Mouse (Mus musculus) heart, embryonic 11.5 days (tissue): ENCODE results near the gene H2-T22. TPM values are rescaled to one million over a fixed set of nuclear protein-coding genes. Genes with fewer than 3 reads are reported as not detected.
"Not testable (repeated sequence)": the region's sequence is repeated elsewhere in the genome, so short reads cannot be mapped to it uniquely, and the experiment has no call there.

Source experiments
- ATAC-seq: fragments of 200-750 bp; cut with Nextera tagmentation; replicated peaks from 2 replicates; pipeline ENCODE4 v1.8.0; 2017; ENCODE audit warnings: moderate library complexity; ENCODE audit not compliant: insufficient number of reproducible peaks, low FRiP score, low TSS enrichment
- H3K27ac ChIP-seq: fragments of 300-500 bp; sonication (generic); 2 replicates; pipeline ENCODE4 v1.5.1; 2014; ENCODE audit warnings: mild to moderate bottlenecking, low read depth, low read length
- H3K27me3 ChIP-seq: fragments of 300-500 bp; sonication (generic); 2 replicates; pipeline ENCODE4 v1.6.1; 2014; ENCODE audit warnings: mild to moderate bottlenecking, low read length, mixed read lengths; ENCODE audit not compliant: control insufficient read depth, insufficient read depth
- H3K36me3 ChIP-seq: fragments of 300-500 bp; sonication (generic); 2 replicates; pipeline ENCODE4 v1.6.1; 2014; ENCODE audit warnings: mild to moderate bottlenecking, low read length, moderate library complexity, mixed read lengths; ENCODE audit not compliant: control insufficient read depth, insufficient read depth
- H3K4me1 ChIP-seq: fragments of 300-500 bp; sonication (generic); 2 replicates; pipeline ENCODE4 v1.6.1; 2014; ENCODE audit warnings: low read length; ENCODE audit not compliant: control insufficient read depth, insufficient read depth
- H3K4me2 ChIP-seq: fragments of 300-500 bp; sonication (generic); 2 replicates; pipeline ENCODE4 v1.6.1; 2014; ENCODE audit warnings: mild to moderate bottlenecking, moderate library complexity
- H3K4me3 ChIP-seq: fragments of 300-500 bp; sonication (generic); 2 replicates; pipeline ENCODE4 v1.5.1; 2014; ENCODE audit warnings: low read depth, low read length
- H3K9ac ChIP-seq: fragments of 300-500 bp; sonication (generic); 2 replicates; pipeline ENCODE4 v1.6.1; 2014; ENCODE audit warnings: mild to moderate bottlenecking, low read depth, low read length, moderate library complexity
- H3K9me3 ChIP-seq: fragments of 300-500 bp; sonication (generic); replicated peaks from 2 replicates; pipeline ENCODE4 v1.6.1; 2016; ENCODE audit warnings: low read length; ENCODE audit not compliant: control insufficient read depth
- WGBS: fragments of 180-500 bp; shearing (Covaris S2); extraction: QIAGEN DNeasy Blood & Tissue Kit; methylation state at CpG from one replicate; pipeline ENCODE4 v1.1.7; 2014; ENCODE audit not compliant: insufficient replicate concordance; 5-methylcytosine and 5-hydroxymethylcytosine counted together
- polyA plus RNA-seq: library from polyadenylated mRNA; unstranded; fragments of >200 nt; fragmentation: Nextera tagmentation; extraction: Ambion mirVana; gene quantifications from 2 replicates; pipeline ENCODE4 v1.2.1, GENCODE M21; 2014

Gene H2-T22
- polyA plus RNA-seq, 1 experiment from 2014 or later = 7.3 TPM

- not testable (repeated sequence) for H3K9me3 ChIP-seq, H3K27me3 ChIP-seq, H3K4me1 ChIP-seq, ATAC-seq, H3K27ac ChIP-seq, H3K9ac ChIP-seq, H3K36me3 ChIP-seq, H3K4me3 ChIP-seq, H3K4me2 ChIP-seq
- 53% methylated on average over 1 of the region's 1 CpGs for WGBS
These were observed 15.8 kb upstream of the H2-T22 start, which contains the start of gene Gm11127 for GRCm38 (mm10) chr17:36058362-36058761. TSS of gene Gm11127 (minus strand) at chr17:36058371.

- WGBS = 84% methylated on average over 23 of the region's 25 CpGs
- not testable (repeated sequence) for H3K9ac ChIP-seq, H3K27me3 ChIP-seq, H3K4me2 ChIP-seq, ATAC-seq, H3K9me3 ChIP-seq, H3K27ac ChIP-seq, H3K4me1 ChIP-seq, H3K4me3 ChIP-seq, H3K36me3 ChIP-seq
These were observed 15.4 kb upstream of the H2-T22 start for GRCm38 (mm10) chr17:36057927-36058326.

DNA sequence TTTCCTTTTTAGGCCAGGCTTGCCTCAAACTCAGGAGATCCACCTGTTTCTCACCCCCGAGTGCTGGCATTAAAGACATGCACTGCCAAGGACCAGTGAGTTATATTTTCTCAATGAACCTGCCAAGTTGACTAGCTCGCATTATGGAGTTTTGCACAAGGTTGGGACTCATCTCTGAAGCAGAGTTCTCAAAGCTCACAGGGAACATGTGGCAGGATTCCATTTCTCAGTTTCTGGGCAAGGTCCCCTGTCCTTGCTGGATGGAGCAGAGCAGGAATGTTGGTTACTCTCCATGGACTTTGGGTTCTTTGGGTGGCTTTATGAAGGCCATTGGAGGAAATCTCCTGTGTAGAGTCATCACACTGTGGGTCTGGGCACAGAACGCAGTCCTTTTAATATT, 739 bp upstream of the H2-T22 start:
- Histone ChIP-seq H3K4me1 (no peaks in the 10 kb centered on the region), H3K27me3 (no peaks in the 10 kb centered on the region), H3K4me2 (peak overlapping the region; percentile 73), H3K4me3 (peak overlapping the region; percentile 45), H3K36me3 (no peaks in the 10 kb centered on the region), H3K27ac (no peak overlapping the region), H3K9me3 (no peaks in the 10 kb centered on the region), H3K9ac (peak overlapping the region; percentile 46; the same call in 1 of the 2 replicates)
- ATAC-seq = no peak
- WGBS = 80% methylated on average over 3 of the region's 3 CpGs

- peak overlapping the region; percentile 73 for H3K4me2 ChIP-seq
- H3K9ac ChIP-seq = peak overlapping the region; percentile 28; the same call in 1 of the 2 replicates
- H3K27ac ChIP-seq, H3K27me3 ChIP-seq, H3K36me3 ChIP-seq, H3K9me3 ChIP-seq, H3K4me1 ChIP-seq: not testable (repeated sequence)
- 1% methylated on average over 16 of the region's 19 CpGs for WGBS
- peak overlapping the region; percentile 45 for H3K4me3 ChIP-seq
- peak; percentile 52; the same call in 1 of the 2 replicates for ATAC-seq
These were observed 492 bp downstream of the H2-T22 start for GRCm38 (mm10) chr17:36042055-36042454.

- not testable (repeated sequence) for H3K27me3 ChIP-seq, H3K4me3 ChIP-seq, H3K9me3 ChIP-seq, H3K4me1 ChIP-seq, H3K4me2 ChIP-seq, H3K27ac ChIP-seq, H3K9ac ChIP-seq, H3K36me3 ChIP-seq, ATAC-seq
- WGBS = 59% methylated on average over 2 of the region's 2 CpGs
These were observed 1.9 kb downstream of the H2-T22 start for GRCm38 (mm10) chr17:36040604-36041003.

DNA sequence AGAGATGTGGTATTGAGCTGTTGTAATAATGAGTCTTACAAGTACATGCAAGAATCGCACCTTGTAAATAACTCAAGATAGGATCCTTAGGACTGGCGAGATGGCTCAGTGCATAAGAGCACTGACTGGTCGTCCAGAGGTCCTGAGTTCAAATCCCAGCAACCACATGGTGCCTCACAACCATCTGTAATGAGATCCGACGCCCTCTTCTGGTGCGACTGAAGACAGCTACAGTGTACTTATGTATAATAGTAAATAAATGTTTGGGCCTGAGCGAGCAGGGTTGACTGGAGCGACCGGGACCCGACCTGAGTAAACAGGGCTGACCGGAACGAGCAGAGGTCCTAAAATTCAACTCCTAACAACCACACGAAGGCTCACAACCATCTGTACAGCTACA, 6.4 kb downstream of the H2-T22 start:
- H3K4me2 ChIP-seq, H3K9ac ChIP-seq, H3K9me3 ChIP-seq, H3K36me3 ChIP-seq, H3K4me3 ChIP-seq, H3K27ac ChIP-seq, H3K4me1 ChIP-seq, H3K27me3 ChIP-seq, ATAC-seq: not testable (repeated sequence)
- 77% methylated on average over 13 of the region's 13 CpGs for WGBS

DNA sequence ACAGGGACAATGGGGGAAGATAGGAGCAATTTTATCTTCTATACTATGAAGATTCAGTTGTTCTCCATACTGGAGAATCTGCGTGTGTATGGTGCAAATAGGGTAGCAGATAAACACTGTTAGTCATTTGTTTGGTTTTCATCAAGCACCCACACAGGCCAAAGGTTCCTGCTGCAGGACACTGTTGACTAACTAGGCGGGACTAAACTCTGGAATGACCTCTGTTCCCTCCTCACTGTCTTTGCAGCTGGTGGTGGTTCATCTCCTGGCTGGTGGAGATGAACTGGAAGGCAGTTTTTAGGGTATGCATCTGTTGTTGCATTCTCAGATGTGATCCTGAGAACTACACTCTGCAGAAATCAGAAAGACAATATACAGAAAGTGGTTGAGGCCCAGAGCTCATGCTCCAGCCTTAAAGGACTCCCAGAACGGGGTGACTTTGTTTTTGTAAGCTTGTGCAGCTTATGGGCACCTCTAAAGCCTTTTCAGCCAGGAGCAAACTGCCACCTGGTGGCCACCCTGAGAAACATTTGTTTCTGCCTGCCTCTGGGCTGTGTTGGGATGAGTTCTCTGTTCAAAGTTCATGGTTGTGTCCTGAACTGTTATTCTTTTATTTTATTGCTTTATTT, 7.4 kb downstream of the H2-T22 start:
- H3K36me3 ChIP-seq, H3K9me3 ChIP-seq, H3K4me3 ChIP-seq, ATAC-seq, H3K27ac ChIP-seq, H3K27me3 ChIP-seq, H3K4me2 ChIP-seq, H3K4me1 ChIP-seq, H3K9ac ChIP-seq: not testable (repeated sequence)
- 24% methylated on average over 3 of the region's 3 CpGs for WGBS

DNA sequence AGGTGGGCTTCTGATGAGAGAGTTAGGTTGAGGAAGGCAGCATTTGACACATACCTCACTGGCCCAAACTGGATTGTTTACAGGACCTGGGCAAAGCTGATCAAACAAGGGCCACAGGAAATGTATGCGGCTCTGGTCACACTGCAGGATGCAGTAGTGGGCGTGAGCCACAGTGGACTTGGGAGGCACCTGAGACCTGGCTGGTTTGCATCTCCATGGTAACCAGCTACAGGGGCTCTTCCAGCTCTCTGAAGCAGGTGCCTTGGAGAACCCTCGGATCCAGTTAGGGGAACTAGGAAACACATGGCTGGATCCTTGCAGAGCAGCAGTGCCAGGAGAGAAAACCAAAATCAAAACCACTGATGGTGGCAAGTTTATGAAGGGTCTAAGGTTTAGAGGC, 8.0 kb downstream of the H2-T22 start:
- H3K4me3 ChIP-seq, H3K27ac ChIP-seq, H3K4me1 ChIP-seq, H3K27me3 ChIP-seq, H3K9me3 ChIP-seq, ATAC-seq, H3K9ac ChIP-seq, H3K4me2 ChIP-seq, H3K36me3 ChIP-seq: not testable (repeated sequence)
- WGBS = 56% methylated on average over 3 of the region's 3 CpGs

DNA sequence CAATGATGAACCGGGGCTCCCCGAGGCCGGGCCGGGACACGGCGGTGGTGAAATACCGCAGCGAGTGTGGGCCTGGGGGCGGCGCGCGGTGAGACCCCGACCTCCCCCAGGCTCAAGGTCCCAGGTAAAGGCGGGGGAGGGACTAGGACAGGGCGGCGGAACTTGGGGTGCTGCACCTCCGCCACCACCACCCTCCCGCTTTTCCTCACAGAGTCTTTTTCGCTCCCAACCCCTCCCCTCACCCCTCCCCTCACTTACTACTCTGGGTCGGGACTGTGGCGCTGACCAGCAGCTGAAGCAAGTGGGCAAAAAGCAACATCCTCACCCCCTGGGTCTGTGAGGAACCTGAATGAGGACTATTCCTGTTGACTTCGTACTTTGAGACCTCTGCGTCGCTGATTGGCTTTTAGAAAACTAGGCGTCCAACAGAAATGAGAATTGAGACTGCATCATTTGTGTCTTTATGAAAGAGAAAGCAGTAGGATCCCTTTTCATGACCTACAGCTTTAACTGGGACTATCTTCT, 10.1 kb downstream of the H2-T22 start, which contains the start of gene H2-T23:
TSS of gene H2-T23 (minus strand) at position 505 of the 525 bp plus-strand sequence.
- H3K4me1 ChIP-seq, H3K9me3 ChIP-seq, ATAC-seq, H3K27me3 ChIP-seq, H3K36me3 ChIP-seq, H3K27ac ChIP-seq: not testable (repeated sequence)
- H3K4me3 ChIP-seq = peak within 1 kb of the TSS; percentile 49
- 0 out of 2 replicates have a peak within 1 kb of the TSS, but pooled peaks have one; percentile 39 for H3K9ac ChIP-seq
- H3K4me2 ChIP-seq = peak within 1 kb of the TSS; percentile 84
- WGBS = under 1% methylated on average over 24 of the region's 25 CpGs
